Mouse (Mus musculus) megakaryocyte, adult 5-6 weeks (primary cell): ENCODE results near the gene Dync1h1. TPM values are rescaled to one million over a fixed set of nuclear protein-coding genes. Genes with fewer than 3 reads are reported as not detected.
"Not testable (repeated sequence)": the region's sequence is repeated elsewhere in the genome, so short reads cannot be mapped to it uniquely, and the experiment has no call there.

Source experiments
- ATAC-seq: 2 replicates; pipeline ENCODE4 v1.8.0; 2016; ENCODE audit warnings: mild to moderate bottlenecking, inconsistent platforms; ENCODE audit not compliant: poor library complexity, severe bottlenecking
- total RNA-seq, 2 experiments: library from RNA; stranded (forward) in 1 of 2; stranded (reverse) in 1 of 2; fragments of 153-499, 151-499 nt in 1 of 2; fragments of 221-1000, 200-1000 nt in 1 of 2; gene quantifications; 2 replicates each; pipeline versions ENCODE4 v1.2.3 to v1.2.4; 2015 to 2017

The Dync1h1 gene
- total RNA-seq, 2 experiments from 2014 or later, result 64.4 to 84.0 TPM

- no peak for ATAC-seq
Observed at GRCm38 (mm10) chr12:110689919-110690643, 88.8 kb downstream of the Dync1h1 start.

GRCm38 (mm10) chr12:110693378-110693777, 92.1 kb downstream of the Dync1h1 start:
- ATAC-seq, result not testable (repeated sequence)

GRCm38 (mm10) chr12:110695676-110696171, 94.5 kb downstream of the Dync1h1 start:
- peak; percentile 29 for ATAC-seq

- peak; percentile 83 for ATAC-seq
Observed at GRCm38 (mm10) chr12:110696173-110696974, 95.1 kb downstream of the Dync1h1 start.

- ATAC-seq, result no peak
Observed at GRCm38 (mm10) chr12:110696975-110697400, 95.7 kb downstream of the Dync1h1 start.

- no peak for ATAC-seq
Observed at GRCm38 (mm10) chr12:110697457-110697856, 96.2 kb downstream of the Dync1h1 start.

- ATAC-seq, result no peak
Observed at GRCm38 (mm10) chr12:110698080-110698479, 96.8 kb downstream of the Dync1h1 start.

- no peak for ATAC-seq
Observed at GRCm38 (mm10) chr12:110698523-110699170, 97.4 kb downstream of the Dync1h1 start.

GRCm38 (mm10) chr12:110699171-110699547, 97.9 kb downstream of the Dync1h1 start:
- no peak for ATAC-seq

GRCm38 (mm10) chr12:110700730-110701129, 99.5 kb downstream of the Dync1h1 start:
- ATAC-seq, result no peak

- ATAC-seq, result 0 out of 2 replicates have a peak, but pooled peaks have one; percentile 9
Observed at GRCm38 (mm10) chr12:110701363-110701762, 100.1 kb downstream of the Dync1h1 start.

GRCm38 (mm10) chr12:110702556-110702955, 101.3 kb downstream of the Dync1h1 start, which contains the start of gene Hsp90aa1:
TSS of gene Hsp90aa1 (minus strand) at chr12:110702728.
- ATAC-seq, result no peak

GRCm38 (mm10) chr12:110703008-110703471, 101.8 kb downstream of the Dync1h1 start:
- ATAC-seq, result peak; percentile 48

- ATAC-seq, result no peak
Observed at GRCm38 (mm10) chr12:110703682-110704081, 102.4 kb downstream of the Dync1h1 start.

GRCm38 (mm10) chr12:110705419-110705818, 104.2 kb downstream of the Dync1h1 start:
- ATAC-seq, result not testable (repeated sequence)

GRCm38 (mm10) chr12:110706337-110707231, 105.3 kb downstream of the Dync1h1 start:
- peak; percentile 88 for ATAC-seq

- ATAC-seq, result no peak
Observed at GRCm38 (mm10) chr12:110707451-110707850, 106.2 kb downstream of the Dync1h1 start.

GRCm38 (mm10) chr12:110711270-110711669, 110.0 kb downstream of the Dync1h1 start:
- ATAC-seq, result no peak

GRCm38 (mm10) chr12:110713784-110714183, 112.5 kb downstream of the Dync1h1 start:
- ATAC-seq, result peak; percentile 56; the same call in 1 of the 2 replicates

GRCm38 (mm10) chr12:110714215-110714614, 113.0 kb downstream of the Dync1h1 start:
- no peak for ATAC-seq
